In genomic region chr7:96142973-96143596, GRCm38 (mm10) we compare ENCODE assay signal across 9 mouse cellular contexts. TPM values are rescaled to one million over a fixed set of nuclear protein-coding genes. Genes with fewer than 3 reads are reported as not detected.
DNase-seq lines count a peak whose midpoint lies in the region; ATAC-seq and TF ChIP-seq lines count a peak whose summit lies in the region.
"Had no signal": no experiment of that assay in that cellular context is flagged by ENCODE, and none has a peak within 500 bp of the region (broad histone marks: within the 10 kb centered on the region; RNA-seq: fewer than 3 reads in every experiment).

No protein-coding gene starts in this region.

- H3K4me2 ChIP-seq in kidney, embryonic 15.5 days, result no peak overlapping the region
- H3K4me2 ChIP-seq in forebrain, embryonic 16.5 days (ENCODE audit: low read length), result no peak overlapping the region

- no peak for ATAC-seq in kidney, embryonic 15.5 days (replicated peaks; ENCODE audit: low FRiP score)
- no peak for ATAC-seq in monocyte, adult 5-6 weeks (replicated peaks; ENCODE audit: insufficient number of reproducible peaks, low FRiP score, low TSS enrichment, poor library complexity, severe bottlenecking)
- no peak for ATAC-seq in forebrain, embryonic 16.5 days

- no peak overlapping the region for H3K27ac ChIP-seq in kidney, adult 2 months (ENCODE audit: insufficient read depth, low read depth, low read length)
- H3K27ac ChIP-seq in kidney, embryonic 15.5 days, result no peak overlapping the region
- H3K27ac ChIP-seq in layer of hippocampus, adult 2 months, result no peak overlapping the region
- H3K27ac ChIP-seq in forebrain, embryonic 16.5 days (ENCODE audit: low read length), result no peak overlapping the region

- no peak overlapping the region for H3K4me3 ChIP-seq in kidney, adult 2 months (ENCODE audit: insufficient read depth, low read depth, low read length)
- no peak overlapping the region for H3K4me3 ChIP-seq in kidney, embryonic 15.5 days (replicated peaks)
- H3K4me3 ChIP-seq in layer of hippocampus, adult 2 months, result no peak overlapping the region
- no peak overlapping the region for H3K4me3 ChIP-seq in forebrain, embryonic 16.5 days (replicated peaks; ENCODE audit: low read length)

- DNase-seq in kidney, adult 2 months, result peak; percentile 91
- peak; percentile 77 to 79 for DNase-seq in adrenal gland, postnatal 36 days
- DNase-seq in gastrocnemius, postnatal 4 days (ENCODE audit: low spot score in 2 of 2), result peak; percentile 39 to 63
- peak; percentile 21 to 40 for DNase-seq in layer of hippocampus, adult 2 months (ENCODE audit: low spot score in 2 of 2)
- DNase-seq in right cerebral cortex, postnatal 14 days, result peak; percentile 20

- no peak overlapping the region for H3K9ac ChIP-seq in kidney, embryonic 15.5 days
- no peak overlapping the region for H3K9ac ChIP-seq in forebrain, embryonic 16.5 days (replicated peaks; ENCODE audit: low read depth, low read length)

- no peak for TF ChIP-seq CTCF in kidney, adult 2 months (conservative IDR thresholded peaks at IDR 0.05; ENCODE audit: insufficient read depth, insufficient read length, low read depth, low read length)
- no peak for TF ChIP-seq CTCF in layer of hippocampus, adult 2 months (conservative IDR thresholded peaks at IDR 0.05)

- no peaks in the 10 kb centered on the region for H3K36me3 ChIP-seq in kidney, adult 2 months (ENCODE audit: control insufficient read depth, insufficient read depth, low read length)
- H3K36me3 ChIP-seq in kidney, embryonic 15.5 days, result no peaks in the 10 kb centered on the region
- no peaks in the 10 kb centered on the region for H3K36me3 ChIP-seq in forebrain, embryonic 16.5 days (ENCODE audit: control insufficient read depth, insufficient read depth)

- H3K27me3 ChIP-seq in kidney, adult 2 months (replicated peaks; ENCODE audit: control insufficient read depth, insufficient read depth, low read length), result no peaks in the 10 kb centered on the region
- H3K27me3 ChIP-seq in kidney, embryonic 15.5 days, result no peaks in the 10 kb centered on the region
- H3K27me3 ChIP-seq in forebrain, embryonic 16.5 days (replicated peaks; ENCODE audit: control insufficient read depth, insufficient read depth, low read length), result no peaks in the 10 kb centered on the region

- H3K9me3 ChIP-seq in kidney, embryonic 15.5 days (replicated peaks), result no peaks in the 10 kb centered on the region
- no peaks in the 10 kb centered on the region for H3K9me3 ChIP-seq in forebrain, embryonic 16.5 days (ENCODE audit: control insufficient read depth, low read length)

- WGBS in kidney, adult 2 months, result 54% methylated on average over 3 of the region's 3 CpGs
- WGBS in kidney, embryonic 15.5 days, result 65% methylated on average over 3 of the region's 3 CpGs
- 72% methylated on average over 3 of the region's 3 CpGs for WGBS in forebrain, embryonic 16.5 days

- no peaks in the 10 kb centered on the region for H3K4me1 ChIP-seq in kidney, adult 2 months (ENCODE audit: control insufficient read depth, insufficient read depth, low read length)
- peaks cover 4% of the 10 kb centered on the region; the same call in 1 of the 2 replicates for H3K4me1 ChIP-seq in kidney, embryonic 15.5 days
- H3K4me1 ChIP-seq in forebrain, embryonic 16.5 days (replicated peaks; ENCODE audit: control insufficient read depth, insufficient read depth, low read length), result no peaks in the 10 kb centered on the region

- no peak for TF ChIP-seq POLR2A in kidney, adult 2 months (IDR thresholded peaks at IDR 0.05; ENCODE audit: low read depth, low read length)

RNA-seq across cellular contexts. Expression of gene Tenm4, which starts 28.0 kb away (rescaled TPM):
- 3.3 and 4.5 TPM in 2 replicates for polyA plus RNA-seq in kidney, adult 2 months (2012; rRNA removed)
- polyA plus RNA-seq in kidney, embryonic 15.5 days (2015; fragmentation: Nextera tagmentation; extraction: Ambion mirVana), result 36.4 and 42.7 TPM in 2 replicates
- total RNA-seq in adrenal gland, postnatal 36 days (2021), result 10 to 100 TPM; 14.3 to 18.7 TPM
- 10 to 100 TPM; 16.0 to 23.0 TPM for total RNA-seq in gastrocnemius, postnatal 4 days (2021)
- total RNA-seq in layer of hippocampus, adult 2 months (2021), result 100 to 1,000 TPM; 111 to 131 TPM
- total RNA-seq in monocyte, adult 5-6 weeks (2017), result 0.38 TPM in 1 of 3 replicates, not detected in the others
- polyA plus RNA-seq in forebrain, embryonic 16.5 days (2015; fragmentation: Nextera tagmentation; extraction: Ambion mirVana), result 92.0 and 105 TPM in 2 replicates
- total RNA-seq: common myeloid progenitor, adult 5-6 weeks had no signal

Comparison
In these comparisons a context has a peak if more than half of its experiments do, and no peak if none do; other contexts are left out.
1. DNase-seq: peak in every context shown above with its lines; median percentile 91 in kidney, adult 2 months; 78 in adrenal gland, postnatal 36 days; 51 in gastrocnemius, postnatal 4 days; 30 in layer of hippocampus, adult 2 months; 20 in right cerebral cortex, postnatal 14 days.
2. RNA of gene Tenm4, which starts 28.0 kb away (total RNA-seq): 111 to 131 TPM in layer of hippocampus, adult 2 months, 16.0 to 23.0 TPM in gastrocnemius, postnatal 4 days and 14.3 to 18.7 TPM in adrenal gland, postnatal 36 days; 0.38 TPM in monocyte, adult 5-6 weeks; every median in the first group is over 10 times any median in the second.